Mouse (Mus musculus) neutrophil, adult 5-6 weeks (primary cell): Measurements from ENCODE around the gene Pex11b. TPM values are rescaled to one million over a fixed set of nuclear protein-coding genes. Genes with fewer than 3 reads are reported as not detected.

Experiments used
- total RNA-seq: library from RNA; stranded (forward); fragments of 200-1000 nt; gene quantifications from 2 replicates; pipeline ENCODE4 v1.2.3, GENCODE M21; 2017

The Pex11b gene
- total RNA-seq, 1 experiment from 2014 or later: 19.3 TPM

Other genes starting within 250 kb of the Pex11b start
- gene BC107364, start 183.1 kb upstream of the Pex11b start, total RNA-seq: not detected in 2 replicates
- not detected in 2 replicates for gene Hfe2, start 110.2 kb upstream of the Pex11b start, total RNA-seq
- gene Txnip, start 77.4 kb upstream of the Pex11b start, total RNA-seq: 1,984 and 2,044 TPM in 2 replicates
- not detected in 2 replicates for gene Gm16253, start 58.4 kb upstream of the Pex11b start, total RNA-seq
- 63.6 and 63.9 TPM in 2 replicates for gene Polr3gl, start 41.2 kb upstream of the Pex11b start, total RNA-seq
- gene Ankrd34a, start 38.7 kb upstream of the Pex11b start, total RNA-seq: not detected in 2 replicates
- 0.23 TPM in 1 of 2 replicates, not detected in the other for gene Lix1l, start 34.2 kb upstream of the Pex11b start, total RNA-seq
- 29.0 and 39.9 TPM in 2 replicates for gene Rbm8a, start 5.4 kb upstream of the Pex11b start, total RNA-seq
- 0.25 TPM in 1 of 2 replicates, not detected in the other for gene Gm42957, start 98 bp downstream of the Pex11b start, total RNA-seq
- 0.25 and 0.35 TPM in 2 replicates for gene Itga10, start 10.2 kb downstream of the Pex11b start, total RNA-seq
- 0.25 and 1.0 TPM in 2 replicates for gene Ankrd35, start 34.8 kb downstream of the Pex11b start, total RNA-seq
- gene Pias3, start 61.0 kb downstream of the Pex11b start, total RNA-seq: 29.4 and 36.8 TPM in 2 replicates
- gene Nudt17, start 73.2 kb downstream of the Pex11b start, total RNA-seq: 1.2 TPM in 2 replicates
- 35.7 and 38.3 TPM in 2 replicates for gene Polr3c, start 92.3 kb downstream of the Pex11b start, total RNA-seq
- gene Rnf115, start 92.3 kb downstream of the Pex11b start, total RNA-seq: 90.6 and 95.0 TPM in 2 replicates
- gene Pdzk1, start 193.9 kb downstream of the Pex11b start, total RNA-seq: 0.12 TPM in 1 of 2 replicates, not detected in the other
- gene Cd160, start 194.0 kb downstream of the Pex11b start, total RNA-seq: 0.25 and 1.2 TPM in 2 replicates